Mouse (Mus musculus) bone marrow, adult 2 months (tissue): ENCODE data around the gene Mrgprd. TPM values are rescaled to one million over a fixed set of nuclear protein-coding genes. Genes with fewer than 3 reads are reported as not detected.

Source experiments
- H3K27ac ChIP-seq: fragments of 200-500 bp; 2 replicates; pipeline ENCODE4 v1.5.1; 2012; ENCODE audit warnings: low read depth, mild to moderate bottlenecking, control low read depth, inconsistent platforms, low read length; ENCODE audit not compliant: control insufficient read depth, poor library complexity, insufficient read depth
- H3K4me1 ChIP-seq: fragments of 200-500 bp; 2 replicates; pipeline ENCODE4 v1.6.1; 2011; ENCODE audit warnings: low read length; ENCODE audit not compliant: control insufficient read depth, insufficient read depth
- H3K4me3 ChIP-seq: fragments of 200-500 bp; replicated peaks from 2 replicates; pipeline ENCODE3; 2011; ENCODE audit warnings: mild to moderate bottlenecking, low read depth, low read length, control low read depth; ENCODE audit not compliant: control insufficient read depth
- CTCF ChIP-seq: fragments of 200-500 bp; IDR thresholded peaks from 2 replicates; pipeline ENCODE4 v1.5.1; 2011; ENCODE audit warnings: low read length, control low read depth; ENCODE audit not compliant: control insufficient read depth, insufficient read depth
- POLR2A ChIP-seq: fragments of 200-500 bp; IDR thresholded peaks from 2 replicates; pipeline ENCODE4 v1.6.1; 2011; ENCODE audit warnings: low read depth, mild to moderate bottlenecking, control low read depth, low read length, borderline replicate concordance; ENCODE audit not compliant: control insufficient read depth
- whole genome bisulfite sequencing: fragments of 180-500 bp; shearing (Covaris S2); methylation state at CpG from one replicate; pipeline ENCODE4 v1.1.7; 2018; 5-methylcytosine and 5-hydroxymethylcytosine counted together
- polyA plus RNA-seq: library from polyadenylated mRNA; stranded (reverse); fragments of >200 nt; gene quantifications from 2 replicates; pipeline ENCODE4 v1.2.4, GENCODE M21; 2011; ENCODE audit warnings: low replicate concordance; ENCODE audit not compliant: missing spikeins, insufficient read depth, insufficient read length

Gene Mrgprd
- polyA plus RNA-seq, 1 experiment, result not detected

- Histone ChIP-seq H3K4me3 (no peak overlapping the region), H3K4me1 (no peaks in the 10 kb centered on the region), H3K27ac (no peak overlapping the region)
- 66% methylated on average over 7 of the region's 7 CpGs for WGBS
- TF ChIP-seq POLR2A (no peak), CTCF (no peak)
These were observed 14.9 kb upstream of the Mrgprd start for GRCm38 (mm10) chr7:145299562-145300320.

- TF ChIP-seq CTCF (no peak), POLR2A (no peak)
- 52% methylated on average over 13 of the region's 13 CpGs for WGBS
- Histone ChIP-seq H3K4me3 (no peak within 1 kb of the TSS), H3K4me1 (no peaks in the 10 kb centered on the region), H3K27ac (no peak within 1 kb of the TSS)
These were observed 14.2 kb upstream of the Mrgprd start, which contains the start of gene Mrgprf for GRCm38 (mm10) chr7:145300321-145301007. TSS of gene Mrgprf (plus strand) at chr7:145300828.

GRCm38 (mm10) chr7:145301008-145301340 is 13.7 kb upstream of the Mrgprd start:
- H3K4me1 ChIP-seq, result no peaks in the 10 kb centered on the region
- H3K27ac ChIP-seq, result no peak overlapping the region
- H3K4me3 ChIP-seq, result no peak overlapping the region
- TF ChIP-seq CTCF, result no peak
- no peak for TF ChIP-seq POLR2A

GRCm38 (mm10) chr7:145301341-145302005 is 13.2 kb upstream of the Mrgprd start:
- no peak for TF ChIP-seq POLR2A
- WGBS, result 83% methylated on average over 6 of the region's 6 CpGs

GRCm38 (mm10) chr7:145302488-145303285 is 11.9 kb upstream of the Mrgprd start:
- Histone ChIP-seq H3K4me1 (no peaks in the 10 kb centered on the region), H3K4me3 (no peak overlapping the region), H3K27ac (no peak overlapping the region)
- TF ChIP-seq CTCF, result no peak
- TF ChIP-seq POLR2A, result no peak
- WGBS, result 32% methylated on average over 20 of the region's 20 CpGs

More at GRCm38 (mm10) chr7:145301341-145302005, 13.2 kb upstream of the Mrgprd start:
- Histone ChIP-seq H3K4me3 (no peak overlapping the region), H3K27ac (no peak overlapping the region), H3K4me1 (no peaks in the 10 kb centered on the region)

GRCm38 (mm10) chr7:145304153-145304552 is 10.5 kb upstream of the Mrgprd start:
- H3K27ac ChIP-seq, result no peak overlapping the region
- no peak overlapping the region for H3K4me3 ChIP-seq
- 79% methylated on average over 2 of the region's 2 CpGs for whole genome bisulfite sequencing
- TF ChIP-seq POLR2A (no peak), CTCF (no peak)
- no peaks in the 10 kb centered on the region for H3K4me1 ChIP-seq

GRCm38 (mm10) chr7:145307636-145308035 is 7.0 kb upstream of the Mrgprd start:
- H3K4me3 ChIP-seq, result no peak overlapping the region
- no peak overlapping the region for H3K27ac ChIP-seq
- 92% methylated on average over 10 of the region's 10 CpGs for WGBS
- H3K4me1 ChIP-seq, result no peaks in the 10 kb centered on the region
- no peak for TF ChIP-seq POLR2A
- no peak for TF ChIP-seq CTCF
